23 mouse cellular contexts compared by ENCODE assay signal in the genomic region with DNA sequence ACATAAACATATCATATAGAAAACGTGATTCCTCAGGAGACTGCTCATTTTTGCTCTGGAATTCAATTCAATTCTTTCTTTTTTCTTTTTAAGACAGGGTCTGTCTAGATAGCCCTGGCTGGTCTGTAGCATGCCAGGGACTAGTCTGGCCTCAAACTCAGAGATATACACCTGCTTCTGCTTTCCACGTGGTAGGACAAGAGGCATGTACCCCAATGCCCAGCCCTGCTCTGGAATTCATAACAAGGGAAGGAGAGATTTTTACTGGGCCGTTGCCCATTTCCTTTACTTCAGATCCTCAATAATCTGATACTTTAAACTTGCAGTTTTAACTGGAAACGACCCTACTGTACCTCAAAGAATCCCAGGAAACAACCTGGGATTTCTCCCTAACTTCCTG. TPM values are rescaled to one million over a fixed set of nuclear protein-coding genes. Genes with fewer than 3 reads are reported as not detected.
A peak's percentile ranks its signal among the peaks of the same experiment; 100 is the strongest.
DNase-seq lines count a peak whose midpoint lies in the region; ATAC-seq lines count a peak whose summit lies in the region.
"Had no signal": no experiment of that assay in that cellular context is flagged by ENCODE, and none has a peak within 500 bp of the region (broad histone marks: within the 10 kb centered on the region; RNA-seq: fewer than 3 reads in every experiment).

No protein-coding gene starts in this region.

- intact Hi-C loops in heart, postnatal 25 days (cut with DNase I), result no loop called here

- WGBS in heart, embryonic 11.5 days (ENCODE audit: insufficient replicate concordance), result 68% methylated on average over 4 of the region's 4 CpGs
- 58% methylated on average over 4 of the region's 4 CpGs for WGBS in heart, embryonic 15.5 days
- 41% methylated on average over 4 of the region's 4 CpGs for WGBS in lung, embryonic 16.5 days

- peaks cover 22% of the 10 kb centered on the region for H3K4me1 ChIP-seq in heart, embryonic 11.5 days (ENCODE audit: control insufficient read depth, insufficient read depth, low read length)
- H3K4me1 ChIP-seq in heart, embryonic 15.5 days (replicated peaks), result peaks cover 32% of the 10 kb centered on the region
- H3K4me1 ChIP-seq in lung, embryonic 16.5 days (replicated peaks; ENCODE audit: control insufficient read depth, insufficient read depth, low read length), result peaks cover 12% of the 10 kb centered on the region
- H3K4me1 ChIP-seq: embryonic facial prominence, embryonic 12.5 days; hindbrain, embryonic 12.5 days; hindbrain, embryonic 15.5 days had no signal

- no peak overlapping the region for H3K9ac ChIP-seq in heart, embryonic 11.5 days (ENCODE audit: low read depth, low read length)
- no peak overlapping the region for H3K9ac ChIP-seq in heart, embryonic 15.5 days
- no peak overlapping the region for H3K9ac ChIP-seq in lung, embryonic 16.5 days (ENCODE audit: low read length)
- H3K9ac ChIP-seq: embryonic facial prominence, embryonic 12.5 days; embryonic facial prominence, embryonic 15.5 days; forebrain, postnatal 0 days; hindbrain, embryonic 12.5 days; hindbrain, embryonic 15.5 days had no signal

- no peak for DNase-seq in heart, postnatal 25 days (ENCODE audit: low spot score)
- no peak for DNase-seq in heart, adult 9 months (ENCODE audit: low spot score in 2 of 2)
- DNase-seq in lung, postnatal 4 days, result no peak
- peak; percentile 25 for DNase-seq in skeletal muscle tissue, adult 2 months (ENCODE audit: low read depth, low spot score)
- no peak for DNase-seq in ovary, postnatal 10 days (ENCODE audit: low spot score)
- DNase-seq: adrenal gland, adult 2 months; adrenal gland, postnatal 14 days; cerebellum, adult 11 months; cerebellum, adult 2 months; cerebellum, adult 9-11 months; cerebellum, postnatal 25 days; forebrain, postnatal 0 days; gastrocnemius, postnatal 25 days had no signal

- no peak overlapping the region for H3K4me2 ChIP-seq in heart, embryonic 11.5 days
- no peak overlapping the region for H3K4me2 ChIP-seq in heart, embryonic 15.5 days
- H3K4me2 ChIP-seq in lung, embryonic 16.5 days (ENCODE audit: low read depth, low read length), result no peak overlapping the region
- H3K4me2 ChIP-seq: embryonic facial prominence, embryonic 12.5 days; embryonic facial prominence, embryonic 15.5 days; hindbrain, embryonic 12.5 days; hindbrain, embryonic 15.5 days had no signal

- H3K27ac ChIP-seq in heart, embryonic 11.5 days (ENCODE audit: low read depth, low read length), result peak overlapping the region; percentile 12; the same call in 1 of the 2 replicates
- peak overlapping the region; percentile 8; the same call in 1 of the 2 replicates for H3K27ac ChIP-seq in heart, embryonic 15.5 days
- H3K27ac ChIP-seq in lung, embryonic 16.5 days (ENCODE audit: low read length), result peak overlapping the region; percentile 44; the same call in 1 of the 2 replicates
- H3K27ac ChIP-seq: embryonic facial prominence, embryonic 12.5 days; embryonic facial prominence, embryonic 15.5 days; heart, embryonic 10.5 days; hindbrain, embryonic 12.5 days; hindbrain, embryonic 15.5 days had no signal

- H3K9me3 ChIP-seq in heart, embryonic 11.5 days (replicated peaks; ENCODE audit: control insufficient read depth, low read length), result no peaks in the 10 kb centered on the region
- H3K9me3 ChIP-seq in heart, embryonic 15.5 days (replicated peaks), result no peaks in the 10 kb centered on the region
- H3K9me3 ChIP-seq in lung, embryonic 16.5 days (ENCODE audit: control insufficient read depth, low read length), result no peaks in the 10 kb centered on the region
- H3K9me3 ChIP-seq: embryonic facial prominence, embryonic 12.5 days; embryonic facial prominence, embryonic 15.5 days; heart, embryonic 10.5 days; hindbrain, embryonic 12.5 days; hindbrain, embryonic 15.5 days had no signal

- no peak overlapping the region for H3K4me3 ChIP-seq in heart, embryonic 11.5 days (ENCODE audit: low read depth, low read length)
- H3K4me3 ChIP-seq in heart, embryonic 15.5 days, result no peak overlapping the region
- H3K4me3 ChIP-seq in lung, embryonic 16.5 days (ENCODE audit: low read length), result no peak overlapping the region
- H3K4me3 ChIP-seq: embryonic facial prominence, embryonic 12.5 days; embryonic facial prominence, embryonic 15.5 days; heart, embryonic 10.5 days; hindbrain, embryonic 12.5 days; hindbrain, embryonic 15.5 days had no signal

- H3K27me3 ChIP-seq in heart, embryonic 11.5 days (ENCODE audit: control insufficient read depth, insufficient read depth, low read length), result no peaks in the 10 kb centered on the region
- H3K27me3 ChIP-seq in heart, embryonic 15.5 days, result no peaks in the 10 kb centered on the region
- H3K27me3 ChIP-seq in lung, embryonic 16.5 days (ENCODE audit: control insufficient read depth, insufficient read depth, low read depth, low read length), result no peaks in the 10 kb centered on the region
- H3K27me3 ChIP-seq: embryonic facial prominence, embryonic 12.5 days; embryonic facial prominence, embryonic 15.5 days; hindbrain, embryonic 12.5 days; hindbrain, embryonic 15.5 days had no signal

- ATAC-seq in heart, embryonic 11.5 days (replicated peaks; ENCODE audit: insufficient number of reproducible peaks, low FRiP score, low TSS enrichment), result no peak
- no peak for ATAC-seq in heart, embryonic 15.5 days (replicated peaks; ENCODE audit: insufficient number of reproducible peaks, insufficient read depth, low FRiP score, low read depth)
- peak; percentile 71 for ATAC-seq in lung, embryonic 16.5 days (ENCODE audit: low read depth)
- ATAC-seq: CD4-positive, CD25-positive, alpha-beta regulatory T cell, adult 4 months; forebrain, embryonic 14.5 days; forebrain, postnatal 0 days had no signal

- peaks cover 37% of the 10 kb centered on the region for H3K36me3 ChIP-seq in heart, embryonic 11.5 days (ENCODE audit: control insufficient read depth, insufficient read depth, low read length)
- H3K36me3 ChIP-seq in heart, embryonic 15.5 days, result peaks cover 79% of the 10 kb centered on the region
- H3K36me3 ChIP-seq in lung, embryonic 16.5 days (ENCODE audit: control insufficient read depth, insufficient read depth, low read length), result peaks cover 70% of the 10 kb centered on the region

RNA-seq across cellular contexts. Expression of gene Tpm1, which starts 20.3 kb away (rescaled TPM):
- 4,955 and 5,093 TPM in 2 replicates for polyA plus RNA-seq in heart, embryonic 11.5 days (2014; fragmentation: Nextera tagmentation; extraction: Ambion mirVana)
- total RNA-seq in heart, postnatal 25 days (2021), result over 10,000 TPM; 12,975 to 13,062 TPM
- polyA plus RNA-seq in heart, embryonic 15.5 days (2015; fragmentation: Nextera tagmentation; extraction: Ambion mirVana), result 3,993 and 5,392 TPM in 2 replicates
- 758 and 782 TPM in 2 replicates for polyA plus RNA-seq in lung, embryonic 16.5 days (2015; fragmentation: Nextera tagmentation; extraction: Ambion mirVana)

RNA-seq across cellular contexts. Expression of gene Lactb, which starts 53.6 kb away (rescaled TPM):
- 12.2 and 12.3 TPM in 2 replicates for polyA plus RNA-seq in heart, embryonic 11.5 days (2014; fragmentation: Nextera tagmentation; extraction: Ambion mirVana)
- total RNA-seq in heart, postnatal 25 days (2021), result 10 to 100 TPM; 21.2 to 22.5 TPM
- polyA plus RNA-seq in heart, embryonic 15.5 days (2015; fragmentation: Nextera tagmentation; extraction: Ambion mirVana), result 5.6 and 6.0 TPM in 2 replicates
- 6.0 and 7.0 TPM in 2 replicates for polyA plus RNA-seq in lung, embryonic 16.5 days (2015; fragmentation: Nextera tagmentation; extraction: Ambion mirVana)
